Mouse (Mus musculus) layer of hippocampus, adult 9-11 months (tissue): ENCODE measurements at regions not wholly inside any gene's neighbourhood (a gene's known extent, or its start where the extent isn't known, plus 50 kb on each side); places are given as distances from the start of the nearest gene placed in this dataset.
"Not testable (repeated sequence)": the region's sequence is repeated elsewhere in the genome, so short reads cannot be mapped to it uniquely, and the experiment has no call there.

ENCODE experiments used
- DNase-seq: peaks from one replicate; pipeline ENCODE4 v3.0.0; 2022

- DNase-seq: no peak
Measured at GRCm38 (mm10) chr8:97234551-97235107, 1346.3 kb upstream of the Got2 start.

- no peak for DNase-seq
Measured at GRCm38 (mm10) chr8:97232619-97233376, 1344.5 kb upstream of the Got2 start.

GRCm38 (mm10) chr8:97231652-97232051, 1343.3 kb upstream of the Got2 start:
- DNase-seq: peak; percentile 2

GRCm38 (mm10) chr8:97191806-97192205, 1303.5 kb upstream of the Got2 start:
- DNase-seq: no peak

- not testable (repeated sequence) for DNase-seq
Measured at GRCm38 (mm10) chr8:97183831-97184230, 1295.5 kb upstream of the Got2 start.

GRCm38 (mm10) chr8:97182456-97182855, 1294.1 kb upstream of the Got2 start:
- DNase-seq: not testable (repeated sequence)
